Mouse (Mus musculus) neural tube, embryonic 15.5 days (tissue): ENCODE results near the gene Gm21969. TPM values are rescaled to one million over a fixed set of nuclear protein-coding genes. Genes with fewer than 3 reads are reported as not detected.

Experiments used
- ATAC-seq: fragments of 200-750 bp; cut with Nextera tagmentation; 2 replicates; pipeline ENCODE4 v1.8.0; 2017; ENCODE audit warnings: mild to moderate bottlenecking, moderate TSS enrichment, moderate library complexity; ENCODE audit not compliant: low FRiP score
- H3K27ac ChIP-seq: fragments of 300-500 bp; sonication (generic); replicated peaks from 2 replicates; pipeline ENCODE4 v1.5.1; 2015; ENCODE audit warnings: mild to moderate bottlenecking, inconsistent platforms
- H3K27me3 ChIP-seq: fragments of 300-500 bp; sonication (generic); replicated peaks from 2 replicates; pipeline ENCODE4 v1.6.1; 2015; ENCODE audit warnings: inconsistent platforms
- H3K36me3 ChIP-seq: fragments of 300-500 bp; sonication (generic); 2 replicates; pipeline ENCODE4 v1.6.1; 2015; ENCODE audit warnings: inconsistent platforms
- H3K4me1 ChIP-seq: fragments of 300-500 bp; sonication (generic); 2 replicates; pipeline ENCODE4 v1.6.1; 2015; ENCODE audit warnings: inconsistent platforms
- H3K4me2 ChIP-seq: fragments of 300-500 bp; sonication (generic); 2 replicates; pipeline ENCODE4 v1.6.1; 2015; ENCODE audit warnings: inconsistent platforms, mild to moderate bottlenecking, moderate library complexity
- H3K4me3 ChIP-seq: fragments of 300-500 bp; sonication (generic); replicated peaks from 2 replicates; pipeline ENCODE4 v1.5.1; 2015; ENCODE audit warnings: mild to moderate bottlenecking, inconsistent platforms
- H3K9ac ChIP-seq: fragments of 300-500 bp; sonication (generic); replicated peaks from 2 replicates; pipeline ENCODE4 v1.6.1; 2015; ENCODE audit warnings: mild to moderate bottlenecking, inconsistent platforms
- H3K9me3 ChIP-seq: fragments of 300-500 bp; sonication (generic); replicated peaks from 2 replicates; pipeline ENCODE4 v1.6.1; 2016; ENCODE audit warnings: inconsistent platforms
- WGBS: fragments of 180-500 bp; shearing (Covaris S2); methylation state at CpG from one replicate; pipeline ENCODE4 v1.1.7; 2015; ENCODE audit warnings: mixed read lengths; 5-methylcytosine and 5-hydroxymethylcytosine counted together
- polyA plus RNA-seq: library from polyadenylated mRNA; unstranded; fragments of >200 nt; fragmentation: Nextera tagmentation; extraction: Ambion mirVana; gene quantifications from 2 replicates; pipeline ENCODE4 v1.2.1, GENCODE M21; 2015

Gm21969 gene
- polyA plus RNA-seq, 1 experiment from 2014 or later: not detected

DNA sequence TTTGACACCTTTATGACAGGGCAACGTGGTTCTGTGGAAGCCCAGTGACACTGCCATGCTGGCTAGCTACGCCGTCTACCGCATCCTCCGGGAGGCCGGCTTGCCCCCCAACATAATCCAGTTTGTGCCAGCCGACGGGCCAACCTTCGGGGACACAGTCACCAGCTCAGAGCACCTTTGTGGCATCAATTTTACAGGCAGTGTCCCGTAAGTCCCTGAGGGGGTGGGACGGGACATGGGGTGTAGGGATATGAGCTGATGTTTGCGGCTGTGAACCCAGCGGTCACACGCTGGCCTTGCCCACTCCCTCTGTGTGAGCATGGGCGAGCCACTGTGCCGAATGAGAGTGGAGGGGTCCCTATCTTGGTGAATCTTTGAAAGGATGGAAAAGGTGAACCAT lies 35.4 kb downstream of the Gm21969 start:
- 88% methylated on average over 16 of the region's 16 CpGs for WGBS
- no peak overlapping the region for H3K9ac ChIP-seq
- no peak overlapping the region for H3K4me2 ChIP-seq
- no peak overlapping the region for H3K27ac ChIP-seq
- no peak for ATAC-seq
- peaks cover 22% of the 10 kb centered on the region; the same call in 1 of the 2 replicates for H3K27me3 ChIP-seq
- H3K4me1 ChIP-seq: peaks cover 30% of the 10 kb centered on the region
- H3K4me3 ChIP-seq: no peak overlapping the region
- H3K9me3 ChIP-seq: no peaks in the 10 kb centered on the region
- peaks cover 13% of the 10 kb centered on the region; the same call in 1 of the 2 replicates for H3K36me3 ChIP-seq

DNA sequence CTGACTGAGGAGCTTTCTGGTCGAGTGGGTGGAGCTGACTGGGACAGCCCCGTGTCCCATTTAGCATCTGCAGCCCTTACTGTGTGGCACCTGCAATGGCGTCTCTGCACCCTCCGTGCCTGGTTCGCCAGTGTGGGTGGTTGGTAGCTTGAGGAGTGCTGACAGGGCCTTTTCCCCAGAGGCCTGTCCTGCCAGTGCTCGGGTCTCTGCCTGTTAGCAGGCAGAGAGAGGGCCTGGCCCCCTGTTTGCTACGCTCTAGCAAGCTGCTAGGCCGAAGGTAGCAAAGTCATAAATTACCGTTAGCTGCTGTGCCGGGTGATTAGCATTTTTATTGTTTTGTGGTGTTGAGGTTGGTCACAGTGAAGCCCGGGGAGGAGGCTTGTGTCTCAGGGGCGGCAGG lies 36.8 kb downstream of the Gm21969 start:
- Histone ChIP-seq H3K27me3 (peaks cover 26% of the 10 kb centered on the region; the same call in 1 of the 2 replicates), H3K9ac (no peak overlapping the region), H3K4me1 (peaks cover 30% of the 10 kb centered on the region), H3K36me3 (peaks cover 19% of the 10 kb centered on the region), H3K4me3 (no peak overlapping the region), H3K9me3 (no peaks in the 10 kb centered on the region), H3K4me2 (no peak overlapping the region), H3K27ac (no peak overlapping the region)
- whole genome bisulfite sequencing: 16% methylated on average over 12 of the region's 12 CpGs
- ATAC-seq: no peak

DNA sequence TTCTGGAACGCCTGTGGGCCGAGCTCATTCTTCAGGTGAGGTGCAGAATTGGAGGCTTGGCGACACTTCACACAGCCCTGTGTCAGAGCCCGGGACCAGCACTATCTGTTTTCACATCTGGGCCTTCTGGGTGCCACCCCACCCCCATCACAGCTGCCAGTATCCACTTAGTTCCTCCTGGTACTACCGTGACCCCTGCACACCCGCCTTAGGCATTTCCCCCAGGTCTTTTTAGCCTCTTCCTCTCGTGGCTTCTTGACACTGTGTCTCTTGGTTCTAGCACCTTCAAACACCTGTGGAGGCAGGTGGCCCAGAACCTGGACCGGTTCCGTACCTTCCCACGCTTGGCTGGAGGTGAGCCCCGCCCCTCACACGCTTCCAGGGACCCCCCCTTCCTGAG lies 37.3 kb downstream of the Gm21969 start:
- H3K27ac ChIP-seq: no peak overlapping the region
- H3K4me3 ChIP-seq: no peak overlapping the region
- no peak overlapping the region for H3K4me2 ChIP-seq
- peaks cover 24% of the 10 kb centered on the region for H3K36me3 ChIP-seq
- H3K27me3 ChIP-seq: peaks cover 26% of the 10 kb centered on the region; the same call in 1 of the 2 replicates
- no peak for ATAC-seq
- no peak overlapping the region for H3K9ac ChIP-seq
- H3K4me1 ChIP-seq: peaks cover 30% of the 10 kb centered on the region
- WGBS: 49% methylated on average over 12 of the region's 12 CpGs
- no peaks in the 10 kb centered on the region for H3K9me3 ChIP-seq

DNA sequence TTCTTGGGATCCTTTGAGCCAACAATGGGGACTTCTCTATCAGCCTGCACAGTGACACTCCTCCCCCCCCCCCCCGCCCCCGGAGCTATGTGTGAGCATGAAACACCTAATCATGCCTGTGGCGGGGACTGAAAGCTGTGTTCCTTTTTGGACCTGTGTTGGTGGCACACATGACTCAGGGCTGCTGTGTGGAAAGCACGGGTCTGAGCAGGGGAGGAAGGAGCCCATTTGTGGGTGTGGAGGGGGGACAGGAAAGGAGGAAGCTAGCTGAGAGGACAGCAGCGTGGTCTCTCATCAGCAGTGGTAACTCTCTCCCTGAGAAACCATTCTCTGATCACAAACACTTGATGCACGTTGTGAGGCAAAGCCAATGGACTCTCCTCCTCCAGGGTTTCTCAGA lies 37.8 kb downstream of the Gm21969 start:
- Histone ChIP-seq H3K9ac (no peak overlapping the region), H3K27ac (no peak overlapping the region), H3K4me1 (peaks cover 30% of the 10 kb centered on the region), H3K4me3 (no peak overlapping the region), H3K9me3 (no peaks in the 10 kb centered on the region), H3K4me2 (no peak overlapping the region), H3K27me3 (peaks cover 26% of the 10 kb centered on the region; the same call in 1 of the 2 replicates), H3K36me3 (peaks cover 29% of the 10 kb centered on the region)
- no peak for ATAC-seq
- WGBS: 38% methylated on average over 5 of the region's 6 CpGs

DNA sequence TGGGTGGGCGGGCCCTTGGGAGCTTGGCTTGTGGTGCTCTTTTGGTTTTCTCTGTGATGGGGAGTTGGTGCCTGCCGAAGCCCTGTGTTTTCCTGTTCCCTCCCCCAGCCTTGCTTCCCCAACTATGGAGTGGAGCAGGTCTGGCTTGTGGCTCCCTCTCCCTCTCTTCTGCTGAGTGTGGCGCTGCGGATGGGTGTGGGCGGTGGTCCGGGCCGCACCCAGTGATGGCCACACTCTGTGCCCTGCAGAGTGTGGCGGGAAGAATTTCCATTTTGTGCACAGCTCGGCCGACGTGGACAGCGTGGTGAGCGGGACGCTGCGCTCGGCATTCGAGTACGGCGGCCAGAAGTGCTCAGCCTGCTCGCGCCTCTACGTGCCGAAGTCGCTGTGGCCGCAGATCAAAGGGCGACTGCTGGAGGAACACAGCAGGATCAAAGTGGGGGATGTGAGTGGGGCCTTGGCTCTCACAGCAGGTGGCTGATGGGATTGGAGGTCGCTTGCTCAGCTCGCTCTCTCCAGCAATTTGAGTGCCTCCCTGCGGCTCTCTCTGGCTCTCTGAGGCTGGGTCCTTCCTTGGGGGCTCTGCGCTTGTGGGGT lies 38.9 kb downstream of the Gm21969 start:
- Histone ChIP-seq H3K9ac (no peak overlapping the region; the same call in 1 of the 2 replicates), H3K9me3 (no peaks in the 10 kb centered on the region), H3K4me3 (peak overlapping the region; percentile 10; the same call in 1 of the 2 replicates), H3K36me3 (peaks cover 31% of the 10 kb centered on the region), H3K4me2 (peak overlapping the region; percentile 48), H3K4me1 (peaks cover 30% of the 10 kb centered on the region), H3K27ac (no peak overlapping the region), H3K27me3 (peaks cover 26% of the 10 kb centered on the region; the same call in 1 of the 2 replicates)
- WGBS: 7% methylated on average over 26 of the region's 30 CpGs
- no peak; the same call in 1 of the 2 replicates for ATAC-seq

DNA sequence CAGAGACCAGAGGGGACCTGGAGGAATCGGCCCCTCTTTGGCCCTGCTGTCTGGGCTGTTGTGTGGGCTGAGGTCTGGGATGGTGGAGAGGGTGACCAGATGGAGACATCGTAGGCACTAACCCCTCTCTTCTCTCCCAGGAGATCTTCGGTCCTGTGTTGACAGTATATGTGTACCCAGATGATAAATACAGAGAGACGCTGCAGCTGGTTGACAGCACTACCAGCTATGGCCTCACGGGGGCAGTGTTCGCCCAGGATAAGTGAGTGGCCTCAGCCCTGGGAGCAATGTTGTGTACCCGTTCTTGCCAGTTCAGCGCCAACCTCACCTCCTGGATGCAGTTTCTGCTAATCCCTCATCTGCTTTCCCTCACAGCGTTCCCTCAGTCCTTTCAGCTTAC lies 41.0 kb downstream of the Gm21969 start:
- ATAC-seq: 0 out of 2 replicates have a peak, but pooled peaks have one; percentile 48
- no peaks in the 10 kb centered on the region for H3K9me3 ChIP-seq

DNA sequence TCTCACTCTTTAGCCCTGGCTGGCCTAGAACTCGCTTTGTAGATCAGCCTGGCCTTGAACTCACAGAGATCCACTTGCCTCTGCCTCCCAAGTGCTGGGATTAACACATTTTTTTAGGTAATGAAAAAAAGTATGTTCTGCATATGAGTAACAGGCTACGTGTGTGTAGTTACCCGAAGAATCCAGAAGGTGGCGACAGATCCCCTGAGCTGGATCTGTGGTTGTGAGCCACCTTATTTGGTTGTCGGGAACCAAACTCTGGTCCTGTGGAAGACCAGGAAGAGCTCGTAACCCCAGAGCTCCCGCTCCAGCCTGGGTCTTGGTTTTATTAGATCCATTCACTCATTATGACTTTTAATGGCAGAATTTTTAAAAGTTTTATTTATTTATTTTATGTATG lies 43.9 kb downstream of the Gm21969 start:
- WGBS: 86% methylated on average over 7 of the region's 7 CpGs
- H3K4me1 ChIP-seq: peaks cover 8% of the 10 kb centered on the region
- no peak for ATAC-seq
- peaks cover 15% of the 10 kb centered on the region; the same call in 1 of the 2 replicates for H3K27me3 ChIP-seq
- no peak overlapping the region for H3K9ac ChIP-seq
- peaks cover 36% of the 10 kb centered on the region for H3K36me3 ChIP-seq
- no peaks in the 10 kb centered on the region for H3K9me3 ChIP-seq
- no peak overlapping the region for H3K4me3 ChIP-seq
- H3K27ac ChIP-seq: no peak overlapping the region
- H3K4me2 ChIP-seq: no peak overlapping the region

More for the DNA sequence above, 41.0 kb downstream of the Gm21969 start:
- Histone ChIP-seq H3K4me3 (no peak overlapping the region), H3K36me3 (peaks cover 36% of the 10 kb centered on the region), H3K4me2 (no peak overlapping the region), H3K27me3 (peaks cover 23% of the 10 kb centered on the region; the same call in 1 of the 2 replicates), H3K9ac (no peak overlapping the region), H3K27ac (no peak overlapping the region), H3K4me1 (peaks cover 30% of the 10 kb centered on the region)
- 15% methylated on average over 9 of the region's 9 CpGs for WGBS

DNA sequence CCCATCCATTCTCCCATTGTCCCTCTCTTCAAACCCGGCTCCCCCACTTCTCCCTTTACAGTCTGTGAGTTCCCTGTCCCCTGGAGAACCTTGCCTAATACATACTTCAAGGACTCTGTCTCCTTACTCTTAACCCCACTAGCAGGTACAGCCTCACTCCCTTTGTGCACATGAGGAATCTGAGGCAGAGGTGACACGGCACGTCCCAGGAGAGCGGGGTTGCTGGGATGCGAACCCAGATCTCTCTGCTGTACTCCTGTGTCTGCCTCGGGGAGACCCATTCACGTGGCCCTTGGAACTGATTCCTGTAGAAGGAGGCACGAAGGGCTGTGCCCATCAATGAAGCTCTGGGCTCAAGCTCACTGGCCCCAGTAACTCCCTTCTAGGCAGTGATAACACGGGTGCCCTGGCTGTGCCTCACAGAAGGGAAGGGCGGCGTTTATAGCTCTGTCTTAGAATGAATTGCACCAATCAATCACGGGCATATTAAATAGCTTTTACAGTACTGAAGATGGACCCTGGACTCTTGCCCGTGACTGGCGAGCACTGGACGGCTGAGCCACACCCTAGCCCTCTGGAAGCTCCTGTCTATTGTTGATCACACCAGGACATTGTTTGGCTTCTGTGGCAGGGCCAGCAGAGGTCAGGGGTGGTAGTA lies 47.2 kb downstream of the Gm21969 start:
- no peak for ATAC-seq
- Histone ChIP-seq H3K27me3 (no peaks in the 10 kb centered on the region), H3K9me3 (no peaks in the 10 kb centered on the region), H3K27ac (no peak overlapping the region), H3K9ac (no peak overlapping the region), H3K4me3 (no peak overlapping the region), H3K4me1 (no peaks in the 10 kb centered on the region), H3K36me3 (peaks cover 26% of the 10 kb centered on the region), H3K4me2 (no peak overlapping the region)
- WGBS: 50% methylated on average over 15 of the region's 15 CpGs

DNA sequence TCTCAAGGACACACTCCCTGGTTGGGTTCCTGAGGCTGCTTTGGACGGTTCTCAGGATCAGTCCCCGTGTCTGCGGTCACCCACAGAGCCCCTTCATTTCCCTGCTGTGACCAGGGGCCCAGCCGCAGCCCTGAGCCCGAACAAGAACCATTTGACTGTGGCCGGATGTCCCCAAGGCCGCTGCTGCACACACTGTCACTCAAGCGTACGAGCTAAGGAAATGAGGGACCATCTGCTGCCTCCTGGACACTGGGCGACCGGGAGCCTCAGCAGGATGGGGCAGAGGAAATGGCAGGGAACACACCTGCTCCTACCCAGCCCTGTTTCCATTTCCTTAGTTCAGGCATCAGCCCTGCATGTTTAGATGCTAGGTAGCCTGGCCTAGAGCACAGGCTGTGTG lies 47.9 kb downstream of the Gm21969 start:
- no peaks in the 10 kb centered on the region for H3K27me3 ChIP-seq
- peaks cover 21% of the 10 kb centered on the region for H3K36me3 ChIP-seq
- H3K4me3 ChIP-seq: no peak overlapping the region
- H3K4me1 ChIP-seq: no peaks in the 10 kb centered on the region
- H3K4me2 ChIP-seq: no peak overlapping the region
- no peak for ATAC-seq
- WGBS: 40% methylated on average over 11 of the region's 11 CpGs
- no peak overlapping the region for H3K9ac ChIP-seq
- no peak overlapping the region for H3K27ac ChIP-seq
- H3K9me3 ChIP-seq: no peaks in the 10 kb centered on the region

DNA sequence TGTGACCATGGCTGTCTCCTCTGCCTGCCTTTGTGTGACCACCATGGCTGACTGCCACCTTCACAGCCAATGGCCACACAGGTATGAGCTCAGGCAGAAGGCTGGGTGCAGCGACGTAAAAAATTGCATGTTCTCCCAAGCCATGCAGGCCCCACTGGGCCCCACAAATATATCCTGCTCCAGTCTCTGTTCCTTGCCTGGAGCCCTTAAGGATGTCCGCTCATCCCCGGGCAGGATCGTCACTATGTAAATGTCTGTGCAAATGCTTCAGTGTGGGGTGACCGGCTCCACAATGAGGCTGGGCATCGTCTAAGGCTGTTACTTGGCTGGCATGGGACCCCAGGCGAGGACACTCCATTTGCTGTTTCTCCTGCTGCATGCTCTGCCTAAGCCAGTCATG lies 50.3 kb downstream of the Gm21969 start, which contains the start of gene Tas1r2:
Gene Tas1r2, plus strand, starts transcription at position 301 of the 400 bp plus-strand sequence.
- ATAC-seq: no peak; the same call in 1 of the 2 replicates

DNA sequence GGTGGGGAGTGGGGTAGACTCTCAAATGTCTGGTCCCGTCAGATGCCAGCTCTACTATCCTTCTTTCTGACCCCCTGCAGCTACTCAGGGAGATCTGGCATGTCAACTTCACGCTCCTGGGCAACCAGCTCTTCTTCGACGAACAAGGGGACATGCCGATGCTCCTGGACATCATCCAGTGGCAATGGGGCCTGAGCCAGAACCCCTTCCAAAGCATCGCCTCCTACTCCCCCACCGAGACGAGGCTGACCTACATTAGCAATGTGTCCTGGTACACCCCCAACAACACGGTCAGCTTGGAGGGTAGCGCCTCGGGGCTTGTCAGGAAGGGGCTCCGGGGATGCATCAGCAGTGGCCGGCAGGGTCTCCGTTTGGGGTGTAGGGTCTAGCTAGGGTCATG lies 58.9 kb downstream of the Gm21969 start:
- H3K27ac ChIP-seq: no peak overlapping the region
- no peak overlapping the region for H3K9ac ChIP-seq
- H3K4me3 ChIP-seq: no peak overlapping the region
- no peaks in the 10 kb centered on the region for H3K4me1 ChIP-seq
- H3K36me3 ChIP-seq: no peaks in the 10 kb centered on the region
- H3K27me3 ChIP-seq: no peaks in the 10 kb centered on the region
- H3K9me3 ChIP-seq: no peaks in the 10 kb centered on the region
- 81% methylated on average over 14 of the region's 14 CpGs for WGBS
- H3K4me2 ChIP-seq: no peak overlapping the region
- ATAC-seq: no peak

More for the DNA sequence above, 50.3 kb downstream of the Gm21969 start, which contains the start of gene Tas1r2:
- Histone ChIP-seq H3K27me3 (no peaks in the 10 kb centered on the region), H3K4me1 (no peaks in the 10 kb centered on the region), H3K4me3 (no peak within 1 kb of the TSS), H3K4me2 (no peak within 1 kb of the TSS), H3K36me3 (peaks cover 7% of the 10 kb centered on the region), H3K27ac (no peak within 1 kb of the TSS), H3K9ac (no peak within 1 kb of the TSS), H3K9me3 (no peaks in the 10 kb centered on the region)
- WGBS: 81% methylated on average over 8 of the region's 8 CpGs

DNA sequence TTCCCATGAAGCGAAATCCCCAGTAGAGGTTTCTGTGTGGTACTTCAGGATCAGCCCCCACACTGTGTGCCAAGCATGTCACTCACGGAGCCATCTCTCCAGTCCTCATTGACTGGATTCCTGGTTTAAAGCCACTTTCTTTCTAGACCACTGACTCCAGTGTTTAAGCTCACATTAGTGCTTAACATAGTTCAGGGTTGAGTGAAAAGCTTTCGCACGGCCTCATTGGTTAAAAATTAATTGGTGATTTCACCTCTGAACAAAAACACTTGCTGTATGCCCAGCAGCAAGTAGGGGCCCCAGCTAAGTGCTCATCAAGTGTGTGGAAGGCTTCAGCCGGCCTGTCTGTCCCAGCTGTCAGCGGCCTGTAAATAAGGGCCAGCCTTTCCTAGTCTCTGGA lies 64.6 kb downstream of the Gm21969 start:
- Histone ChIP-seq H3K9ac (no peak overlapping the region), H3K9me3 (no peaks in the 10 kb centered on the region), H3K4me1 (no peaks in the 10 kb centered on the region), H3K4me2 (no peak overlapping the region), H3K27ac (no peak overlapping the region), H3K27me3 (no peaks in the 10 kb centered on the region), H3K4me3 (no peak overlapping the region), H3K36me3 (no peaks in the 10 kb centered on the region)
- no peak for ATAC-seq
- 29% methylated on average over 6 of the region's 6 CpGs for WGBS
